Mouse (Mus musculus) liver, embryonic 12.5 days (tissue): Measurements from ENCODE around the gene Syngr4. TPM values are rescaled to one million over a fixed set of nuclear protein-coding genes. Genes with fewer than 3 reads are reported as not detected.
A peak's percentile ranks its signal among the peaks of the same experiment; 100 is the strongest.

ENCODE experiments used
- ATAC-seq: fragments of 200-750 bp; cut with Nextera tagmentation; 2 replicates; pipeline ENCODE4 v1.8.0; 2017; ENCODE audit warnings: moderate number of reproducible peaks, mild to moderate bottlenecking, moderate library complexity
- H3K27ac ChIP-seq: fragments of 300-500 bp; sonication (generic); 2 replicates; pipeline ENCODE4 v1.5.1; 2016; ENCODE audit warnings: mild to moderate bottlenecking
- H3K27me3 ChIP-seq: fragments of 300-500 bp; sonication (generic); replicated peaks from 2 replicates; pipeline ENCODE4 v1.6.1; 2016; ENCODE audit warnings: mild to moderate bottlenecking, moderate library complexity
- H3K36me3 ChIP-seq: fragments of 300-500 bp; sonication (generic); 2 replicates; pipeline ENCODE4 v1.6.1; 2016; ENCODE audit warnings: mild to moderate bottlenecking, moderate library complexity
- H3K4me1 ChIP-seq: fragments of 300-500 bp; sonication (generic); 2 replicates; pipeline ENCODE4 v1.6.1; 2016
- H3K4me2 ChIP-seq: fragments of 300-500 bp; sonication (generic); 2 replicates; pipeline ENCODE4 v1.6.1; 2016; ENCODE audit warnings: mild to moderate bottlenecking, moderate library complexity
- H3K4me3 ChIP-seq: fragments of 300-500 bp; sonication (generic); 2 replicates; pipeline ENCODE4 v1.5.1; 2016; ENCODE audit warnings: mild to moderate bottlenecking, moderate library complexity
- H3K9ac ChIP-seq: fragments of 300-500 bp; sonication (generic); 2 replicates; pipeline ENCODE4 v1.6.1; 2016; ENCODE audit warnings: mild to moderate bottlenecking, moderate library complexity
- H3K9me3 ChIP-seq: fragments of 300-500 bp; sonication (generic); replicated peaks from 2 replicates; pipeline ENCODE4 v1.6.1; 2016; ENCODE audit warnings: mild to moderate bottlenecking, moderate library complexity
- WGBS: fragments of 180-500 bp; shearing (Covaris S2); methylation state at CpG from one replicate; pipeline ENCODE4 v1.1.7; 2016; ENCODE audit not compliant: insufficient replicate concordance; 5-methylcytosine and 5-hydroxymethylcytosine counted together
- polyA plus RNA-seq: library from polyadenylated mRNA; unstranded; fragments of >200 nt; fragmentation: Nextera tagmentation; extraction: Ambion mirVana; gene quantifications from 2 replicates; pipeline ENCODE4 v1.2.1, GENCODE M21; 2016

Gene Syngr4
- polyA plus RNA-seq, 1 experiment from 2014 or later: 0.94 TPM

DNA sequence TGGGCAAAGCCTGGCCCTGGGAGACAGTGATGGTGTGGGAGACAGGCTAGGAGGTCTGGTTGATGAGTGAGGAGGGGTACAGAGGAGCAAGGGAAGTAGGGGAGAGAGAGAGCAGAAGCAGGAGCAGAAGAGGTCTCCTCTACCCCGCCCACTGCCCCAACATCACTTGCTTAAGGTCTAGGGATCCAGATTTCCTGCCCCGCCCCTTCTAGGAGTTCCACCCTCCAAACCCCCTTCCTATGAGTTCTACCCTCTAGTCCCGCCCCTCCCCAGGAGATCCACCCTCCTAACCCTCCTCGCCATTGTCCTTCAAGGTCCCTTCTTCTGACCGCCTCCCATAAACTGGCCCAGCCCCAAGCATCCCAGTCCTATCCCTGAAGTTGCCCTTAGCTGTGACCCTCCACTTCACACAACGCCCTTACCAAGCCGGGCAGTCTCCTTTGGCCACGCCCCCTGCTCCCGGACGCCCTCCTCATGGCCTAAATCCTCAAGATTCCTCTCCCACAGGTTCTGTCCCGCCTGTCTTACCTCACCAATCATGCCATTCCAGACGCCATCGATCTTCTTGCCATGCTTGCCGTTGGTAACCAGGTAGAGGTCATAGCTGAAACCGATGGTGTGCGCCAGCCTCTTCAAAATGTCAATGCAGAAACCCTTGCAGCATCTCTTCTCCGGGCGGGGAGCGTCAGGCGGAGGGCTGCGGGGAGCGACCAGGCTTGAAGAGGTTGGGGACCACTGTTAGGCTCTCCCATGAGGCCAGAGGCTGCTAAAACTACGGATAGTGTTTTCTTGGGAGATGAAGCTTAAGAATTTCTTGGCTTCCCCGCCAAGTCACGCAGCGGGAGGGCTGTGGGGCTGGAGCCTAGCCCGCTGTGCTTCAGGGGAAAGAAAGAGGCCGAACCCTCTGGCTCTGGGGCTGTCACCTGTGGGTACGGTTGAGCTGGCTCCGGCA, 39.3 kb downstream of the Syngr4 start:
- Histone ChIP-seq H3K4me1 (peaks cover 11% of the 10 kb centered on the region; the same call in 1 of the 2 replicates), H3K9ac (no peak overlapping the region), H3K27me3 (peaks cover 92% of the 10 kb centered on the region), H3K27ac (no peak overlapping the region), H3K4me3 (peak overlapping the region; percentile 18), H3K4me2 (peak overlapping the region; percentile 49), H3K9me3 (no peaks in the 10 kb centered on the region), H3K36me3 (no peaks in the 10 kb centered on the region)
- ATAC-seq: 0 out of 2 replicates have a peak, but pooled peaks have one; percentile 31
- whole genome bisulfite sequencing: 3% methylated on average over 30 of the region's 30 CpGs

DNA sequence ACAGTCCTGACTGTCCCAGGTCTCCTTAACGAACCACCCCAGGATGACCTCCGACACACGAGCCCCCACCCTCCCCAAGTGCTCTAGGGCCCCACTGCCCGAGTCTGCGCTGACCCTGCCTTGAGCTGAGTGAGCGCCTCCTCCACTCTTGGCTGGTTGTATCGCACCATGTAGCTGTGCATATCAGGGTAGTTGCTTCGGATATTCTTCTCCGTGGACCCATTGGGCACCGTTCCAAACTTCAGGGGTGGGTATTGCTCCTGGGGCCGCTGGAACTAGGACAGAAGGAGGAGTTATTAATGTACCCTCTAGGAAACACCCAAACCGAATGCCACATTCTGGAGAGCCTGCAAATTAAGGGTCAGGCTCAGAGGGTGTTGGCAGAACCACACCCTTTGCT, 43.4 kb downstream of the Syngr4 start:
- Histone ChIP-seq H3K4me1 (peaks cover 11% of the 10 kb centered on the region; the same call in 1 of the 2 replicates), H3K4me2 (no peak overlapping the region), H3K4me3 (no peak overlapping the region), H3K9ac (no peak overlapping the region), H3K9me3 (no peaks in the 10 kb centered on the region), H3K27ac (no peak overlapping the region), H3K27me3 (peaks cover 80% of the 10 kb centered on the region), H3K36me3 (no peaks in the 10 kb centered on the region)
- WGBS: 72% methylated on average over 12 of the region's 12 CpGs
- no peak for ATAC-seq

DNA sequence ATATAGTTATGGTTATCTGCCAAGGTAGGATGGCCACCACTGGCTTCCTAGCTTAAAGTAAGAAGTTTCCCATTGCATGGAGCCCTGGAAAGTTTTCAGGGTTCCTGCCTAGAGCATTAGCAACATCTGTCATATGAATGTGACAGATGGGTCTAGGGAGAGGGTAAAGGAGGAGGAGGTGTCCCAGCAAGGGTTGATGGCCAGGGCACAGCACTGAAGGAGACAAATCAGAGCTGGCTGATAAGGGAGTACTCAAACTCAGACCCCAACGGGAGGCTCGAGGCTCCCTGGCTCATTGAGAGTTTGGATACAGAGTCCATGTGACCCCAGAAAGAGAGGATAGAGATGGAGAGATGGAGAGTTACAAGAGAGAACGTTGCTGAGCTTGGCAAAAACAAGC, 45.9 kb downstream of the Syngr4 start:
- H3K9ac ChIP-seq: no peak overlapping the region
- H3K4me1 ChIP-seq: no peaks in the 10 kb centered on the region
- H3K9me3 ChIP-seq: no peaks in the 10 kb centered on the region
- no peaks in the 10 kb centered on the region for H3K36me3 ChIP-seq
- ATAC-seq: no peak
- H3K27ac ChIP-seq: no peak overlapping the region
- WGBS: 38% methylated on average over 3 of the region's 3 CpGs
- H3K4me3 ChIP-seq: no peak overlapping the region
- no peak overlapping the region for H3K4me2 ChIP-seq
- H3K27me3 ChIP-seq: peaks cover 66% of the 10 kb centered on the region

DNA sequence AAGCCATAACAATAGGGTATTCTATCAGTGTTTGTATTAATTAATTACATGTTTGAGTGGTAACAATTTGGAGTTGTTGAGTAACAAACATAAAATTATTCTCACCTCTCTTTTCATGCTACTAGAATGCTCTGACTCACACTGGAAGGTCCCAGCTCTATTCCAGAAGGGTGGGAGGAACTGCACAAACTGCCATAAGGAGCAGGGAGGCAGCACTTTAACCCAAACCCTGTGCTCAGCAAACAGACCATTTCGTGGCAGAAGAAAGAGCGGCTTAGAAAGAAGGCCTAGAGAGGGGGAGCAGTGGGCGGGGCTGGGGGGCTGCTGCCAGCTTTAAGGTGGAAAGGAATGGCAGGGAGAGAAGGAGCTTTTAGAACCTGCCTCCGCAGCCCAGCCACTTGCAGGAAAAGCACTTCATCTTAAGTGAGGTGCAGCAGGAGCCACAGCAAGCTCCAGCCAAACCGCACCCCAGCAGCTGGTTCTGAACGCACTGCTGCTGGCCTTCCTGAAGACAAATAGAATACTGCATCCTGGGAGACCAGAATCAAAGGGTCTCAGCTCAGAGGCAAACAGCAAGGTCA, 48.0 kb downstream of the Syngr4 start:
- no peak for ATAC-seq
- WGBS: 19% methylated on average over 6 of the region's 6 CpGs
- H3K4me3 ChIP-seq: no peak overlapping the region

DNA sequence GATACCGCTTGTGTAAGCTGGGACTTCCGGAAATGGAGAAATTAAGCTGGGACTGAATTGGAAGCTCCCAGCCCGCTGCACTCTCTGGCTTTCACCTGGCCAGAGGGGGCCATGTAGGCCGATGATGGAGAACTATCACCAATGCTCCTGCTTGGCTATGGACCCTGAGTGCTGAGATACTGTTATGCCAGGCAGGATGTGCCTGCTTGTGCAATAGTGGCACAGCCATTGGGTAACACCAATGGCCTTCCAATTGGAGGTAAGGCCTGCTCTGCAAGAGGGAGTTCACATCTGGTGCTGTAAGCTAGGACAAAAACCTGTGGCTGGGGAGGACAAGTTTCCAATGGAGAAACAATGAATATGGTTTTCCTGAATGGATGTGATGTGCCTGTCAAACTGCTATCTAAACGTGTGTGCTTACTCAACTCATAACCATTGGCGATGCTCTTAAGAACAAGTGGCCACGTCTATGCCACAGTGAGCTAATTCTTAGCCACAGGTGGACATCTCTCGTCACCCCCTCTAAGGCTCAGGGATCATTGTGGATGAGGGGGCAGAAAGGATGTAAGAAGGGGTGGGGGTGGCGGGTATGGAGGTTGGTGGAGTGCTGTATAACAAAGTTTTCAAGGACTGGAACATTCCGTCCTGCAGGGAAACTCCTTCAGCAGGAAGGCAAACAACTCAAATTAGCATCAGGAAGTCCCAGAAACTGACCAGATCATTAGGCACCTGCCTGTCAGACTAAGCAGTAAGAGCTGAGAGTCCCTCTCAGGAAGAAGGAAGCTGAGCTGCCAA, 53.4 kb downstream of the Syngr4 start:
- Histone ChIP-seq H3K36me3 (no peaks in the 10 kb centered on the region), H3K4me1 (no peaks in the 10 kb centered on the region), H3K9me3 (no peaks in the 10 kb centered on the region), H3K27ac (no peak overlapping the region), H3K4me2 (no peak overlapping the region), H3K9ac (no peak overlapping the region), H3K27me3 (peaks cover 68% of the 10 kb centered on the region), H3K4me3 (no peak overlapping the region)
- WGBS: 60% methylated on average over 10 of the region's 10 CpGs
- ATAC-seq: no peak

More for the DNA sequence above, 48.0 kb downstream of the Syngr4 start:
- H3K4me2 ChIP-seq: no peak overlapping the region
- H3K36me3 ChIP-seq: no peaks in the 10 kb centered on the region
- no peaks in the 10 kb centered on the region for H3K4me1 ChIP-seq
- H3K9ac ChIP-seq: no peak overlapping the region
- H3K27me3 ChIP-seq: peaks cover 61% of the 10 kb centered on the region
- H3K9me3 ChIP-seq: no peaks in the 10 kb centered on the region
- H3K27ac ChIP-seq: no peak overlapping the region

Other genes starting within 250 kb of the Syngr4 start
- 0.05 TPM in 1 of 2 replicates, not detected in the other for gene Fut2, start 230.3 kb downstream of the Syngr4 start, polyA plus RNA-seq
- not detected in 2 replicates for gene Ntn5, start 212.7 kb downstream of the Syngr4 start, polyA plus RNA-seq
- gene Sec1, start 202.3 kb downstream of the Syngr4 start, polyA plus RNA-seq: 0.11 and 0.18 TPM in 2 replicates
- gene Car11, start 196.9 kb downstream of the Syngr4 start, polyA plus RNA-seq: 0.93 and 1.0 TPM in 2 replicates
- 1.1 and 1.8 TPM in 2 replicates for gene Dbp, start 191.6 kb downstream of the Syngr4 start, polyA plus RNA-seq
- gene Rpl18, start 181.3 kb downstream of the Syngr4 start, polyA plus RNA-seq: 892 and 939 TPM in 2 replicates
- gene Sphk2, start 178.7 kb downstream of the Syngr4 start, polyA plus RNA-seq: 14.8 and 16.1 TPM in 2 replicates
- 0.67 and 0.81 TPM in 2 replicates for gene Fam83e, start 175.5 kb downstream of the Syngr4 start, polyA plus RNA-seq
- not detected in 2 replicates for gene Spaca4, start 170.9 kb downstream of the Syngr4 start, polyA plus RNA-seq
- 0.10 and 0.32 TPM in 2 replicates for gene Lmtk3, start 113.0 kb downstream of the Syngr4 start, polyA plus RNA-seq
- 0.77 and 0.81 TPM in 2 replicates for gene Sult2b1, start 112.0 kb downstream of the Syngr4 start, polyA plus RNA-seq
- 47.1 and 54.2 TPM in 2 replicates for gene Cyth2, start 82.1 kb downstream of the Syngr4 start, polyA plus RNA-seq
- gene Kcnj14, start 71.9 kb downstream of the Syngr4 start, polyA plus RNA-seq: 0.27 and 0.50 TPM in 2 replicates
- gene Grwd1, start 65.8 kb downstream of the Syngr4 start, polyA plus RNA-seq: 61.4 and 67.0 TPM in 2 replicates
- gene Kdelr1, start 23.9 kb downstream of the Syngr4 start, polyA plus RNA-seq: 24.2 and 25.6 TPM in 2 replicates
- 0.17 and 0.24 TPM in 2 replicates for gene Grin2d, start 18.3 kb downstream of the Syngr4 start, polyA plus RNA-seq
- gene Tmem143, start 227 bp upstream of the Syngr4 start, polyA plus RNA-seq: 3.8 and 3.9 TPM in 2 replicates
- gene Emp3, start 24.7 kb upstream of the Syngr4 start, polyA plus RNA-seq: 61.6 and 68.2 TPM in 2 replicates
- gene Ccdc114, start 27.4 kb upstream of the Syngr4 start, polyA plus RNA-seq: 1.6 and 2.0 TPM in 2 replicates
- 4.9 and 5.3 TPM in 2 replicates for gene Abcc6, start 133.6 kb upstream of the Syngr4 start, polyA plus RNA-seq
- 48.0 and 52.5 TPM in 2 replicates for gene Nomo1, start 137.0 kb upstream of the Syngr4 start, polyA plus RNA-seq
- not detected in 2 replicates for gene Kcnj11, start 204.1 kb upstream of the Syngr4 start, polyA plus RNA-seq